Mouse (Mus musculus) duodenum, adult 2 months (tissue): ENCODE data around the gene Wnk4. TPM values are rescaled to one million over a fixed set of nuclear protein-coding genes. Genes with fewer than 3 reads are reported as not detected.

Experiments used
- polyA plus RNA-seq: library from polyadenylated mRNA; depleted of rRNA; stranded (reverse); fragments of >200 nt; gene quantifications from 2 replicates; pipeline ENCODE4 v1.2.3, GENCODE M21; 2012; ENCODE audit warnings: low replicate concordance; rRNA removed

The Wnk4 gene
- 5.5 and 6.8 TPM in 2 replicates for polyA plus RNA-seq

GRCm38 (mm10) chr11:101259948-101260825 lies at the start of gene Wnk4:
Gene Wnk4 (plus strand): TSS chr11:101260567.

DNA sequence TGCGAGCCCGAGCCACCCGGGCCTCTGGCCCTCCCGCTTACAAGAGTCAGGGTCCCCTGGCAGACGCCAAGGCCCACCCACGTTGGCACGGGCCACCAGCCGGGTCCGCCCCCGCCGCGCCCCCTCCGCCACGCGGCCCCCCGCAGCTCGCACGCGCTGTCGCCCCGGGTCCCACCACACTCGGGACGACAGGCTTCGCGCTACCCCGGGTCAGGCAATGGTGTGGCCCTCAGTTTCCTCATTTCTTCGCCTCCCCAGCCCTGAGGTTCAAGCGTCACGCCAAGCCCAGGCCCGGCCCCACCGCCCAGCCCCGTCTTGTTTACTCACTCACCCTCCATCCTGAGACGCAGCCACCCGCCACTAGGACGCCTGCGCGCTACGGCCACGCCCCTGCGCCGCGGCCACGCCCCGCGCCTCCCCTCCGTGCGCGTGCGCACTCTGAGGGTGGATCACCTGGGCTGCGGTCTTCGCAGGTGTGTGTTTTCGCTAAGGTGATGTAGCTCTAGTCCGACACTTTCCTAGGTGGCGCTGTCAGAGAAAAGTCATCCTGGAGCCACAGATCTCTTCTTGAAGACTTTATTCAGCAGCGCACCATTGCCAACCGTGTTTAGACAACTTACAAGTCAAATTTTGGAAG lies 34.2 kb upstream of the Wnk4 start, which contains the start of gene Ezh1:
Gene Ezh1 (minus strand): TSS at position 399 of the 637 bp plus-strand sequence.

GRCm38 (mm10) chr11:101245855-101246701 lies 14.3 kb upstream of the Wnk4 start, which contains the start of gene Ramp2:
Gene Ramp2 (plus strand): TSS chr11:101246028.

GRCm38 (mm10) chr11:101253613-101254389 lies 6.6 kb upstream of the Wnk4 start, which contains the start of gene Vps25:
Gene Vps25 (plus strand): TSS chr11:101253707.

DNA sequence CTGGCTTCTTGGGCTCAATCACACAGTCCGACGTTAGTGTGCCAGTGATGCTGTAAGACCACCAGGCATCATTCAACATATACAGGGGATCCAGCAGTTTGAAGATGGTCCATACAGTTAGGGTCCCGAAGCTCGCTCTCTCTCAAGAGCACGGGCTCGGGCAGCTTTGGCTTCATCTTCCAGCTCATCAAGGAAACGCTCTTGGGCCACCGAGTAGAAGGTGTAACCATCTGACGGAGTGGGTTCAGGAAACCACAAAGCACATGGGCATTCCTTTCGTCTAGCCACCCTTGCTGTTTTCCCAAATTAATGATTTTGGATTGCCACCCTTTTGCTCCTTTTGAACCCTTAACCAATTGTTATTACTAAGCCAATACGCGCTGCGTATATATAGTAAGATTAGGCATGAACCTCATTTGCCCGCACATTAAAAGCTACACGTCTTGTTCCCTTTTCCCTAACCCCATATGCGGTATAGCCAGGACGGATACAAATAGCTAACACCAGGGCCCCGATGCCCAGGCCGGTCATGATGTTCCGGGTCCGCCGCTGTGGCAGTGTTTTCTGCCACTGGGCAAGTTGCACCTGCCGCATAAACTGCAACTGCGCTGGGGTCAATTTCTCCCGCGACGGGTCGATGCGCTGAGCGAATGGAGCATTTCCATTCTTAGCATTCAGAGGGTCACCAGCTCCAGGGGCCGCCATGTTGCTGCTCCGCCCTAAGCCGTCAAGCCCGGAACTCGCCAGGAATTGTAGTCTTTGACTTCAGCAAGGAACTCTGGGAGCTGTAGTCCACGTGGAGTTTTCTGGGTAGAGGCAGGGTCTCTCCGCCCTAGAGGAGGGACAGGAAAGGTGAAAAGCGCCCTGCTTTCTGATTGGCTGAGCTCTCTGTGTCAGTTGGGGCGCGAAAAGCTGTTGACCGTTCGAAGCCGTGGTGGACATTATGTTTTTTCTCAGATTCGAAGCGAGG lies 18.1 kb downstream of the Wnk4 start, which contains the start of the genes Cntd1 and Coa3:
Gene Cntd1 (plus strand): TSS at position 790 of the 970 bp plus-strand sequence.
Gene Coa3 (minus strand): TSS at position 892 of the 970 bp plus-strand sequence.

DNA sequence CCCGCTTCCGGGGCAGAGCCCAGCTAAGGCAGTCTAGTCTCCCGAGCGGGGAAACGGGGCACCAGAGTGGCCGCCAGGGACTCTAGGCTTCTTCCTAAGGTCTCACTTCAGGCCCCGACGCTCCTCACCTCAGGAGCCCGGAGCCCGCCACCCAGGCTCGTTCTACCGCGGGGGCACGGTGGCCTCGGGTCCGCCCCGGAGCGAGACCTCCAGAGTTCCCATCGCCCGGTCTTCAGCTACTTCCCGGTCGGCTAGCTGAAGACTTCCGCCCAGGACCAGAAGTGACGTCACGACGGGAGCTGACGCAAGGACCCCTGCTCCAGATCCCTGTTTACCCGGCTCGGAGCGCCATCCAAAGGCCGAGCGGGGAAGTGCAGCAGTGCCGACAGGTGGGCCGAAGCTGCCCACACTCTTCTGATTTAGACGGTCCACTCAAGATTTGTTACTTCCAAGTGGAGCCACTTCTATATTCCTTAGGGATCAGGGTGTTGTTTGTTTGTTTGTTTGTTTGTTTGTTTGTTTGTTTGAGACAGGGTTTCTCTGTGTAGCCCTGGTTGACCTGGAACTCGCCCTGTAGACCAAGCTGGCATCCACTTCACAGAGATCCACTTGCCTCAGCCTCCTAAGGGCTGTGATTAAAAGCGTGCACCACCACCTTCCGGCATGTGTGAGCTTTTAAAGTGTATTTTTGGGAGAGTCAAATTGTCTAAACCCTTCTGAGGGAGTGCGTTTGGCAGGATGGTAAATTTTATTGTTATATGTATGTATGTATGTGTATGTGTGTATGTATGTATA lies 41.8 kb downstream of the Wnk4 start, which contains the start of gene Becn1:
Gene Becn1 (minus strand): TSS at position 283 of the 795 bp plus-strand sequence.

DNA sequence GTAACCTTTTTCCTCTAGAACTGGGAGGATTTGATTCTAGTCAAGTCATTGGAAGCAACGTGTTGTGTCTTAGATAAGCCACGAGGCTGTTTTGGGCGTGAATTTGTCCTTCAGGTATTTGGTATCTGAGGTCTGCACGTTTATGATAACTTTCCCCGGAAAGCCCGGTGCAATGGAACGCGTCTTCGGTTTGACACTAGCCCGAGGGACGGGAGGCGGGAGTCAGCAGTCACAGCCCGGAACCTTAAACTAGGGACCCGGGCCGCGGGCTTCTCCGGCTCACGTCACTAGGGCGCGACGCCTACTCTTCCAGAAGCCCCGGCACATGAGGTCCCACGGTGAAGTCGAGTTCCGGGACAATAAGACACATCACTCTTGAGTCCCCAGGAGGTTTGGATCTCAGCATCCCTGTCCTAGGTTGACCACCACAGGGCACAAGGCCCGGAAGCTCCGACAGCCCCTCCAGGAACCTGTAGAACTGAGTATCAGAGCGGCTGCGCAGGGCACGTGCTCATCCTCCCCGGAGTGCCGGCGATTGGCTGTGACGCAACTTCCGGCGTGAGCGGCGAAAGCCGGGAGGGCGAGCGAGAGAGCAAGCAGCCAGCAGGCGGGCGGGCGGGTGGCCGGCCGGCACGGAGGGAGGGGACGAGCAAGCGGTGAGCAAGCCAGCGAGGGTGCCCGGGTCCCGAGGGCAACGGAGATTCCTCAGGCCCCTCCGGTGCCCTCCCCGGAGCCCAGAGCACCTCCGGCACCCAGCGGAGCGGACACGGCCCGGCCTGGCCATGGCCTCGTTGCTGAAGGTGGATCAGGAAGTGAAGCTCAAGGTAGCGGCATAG lies 55.5 kb downstream of the Wnk4 start, which contains the start of gene Psme3:
Gene Psme3 (plus strand): TSS at position 549 of the 836 bp plus-strand sequence.

DNA sequence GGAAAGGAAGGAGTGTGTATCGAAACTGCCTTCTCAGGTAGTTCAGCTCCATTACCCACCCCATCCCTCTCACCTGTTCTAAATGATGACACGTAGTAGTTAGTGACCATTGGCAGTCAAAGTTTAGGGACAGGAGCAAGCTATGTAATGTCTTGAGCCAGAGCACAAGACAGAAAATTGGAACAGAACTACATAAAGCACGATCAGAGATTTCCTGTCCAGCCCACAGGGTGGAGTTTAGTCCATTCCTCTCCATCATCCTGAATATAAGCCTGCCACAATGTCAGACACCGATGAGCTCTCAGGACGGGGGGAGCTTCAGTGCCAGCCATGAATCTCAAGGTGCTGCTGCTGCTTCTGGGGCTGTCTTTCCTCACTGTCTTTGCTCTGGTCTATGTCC lies 64.4 kb downstream of the Wnk4 start, which contains the start of gene Aoc2:
Gene Aoc2 (plus strand): TSS at position 301 of the 400 bp plus-strand sequence.

Other genes starting within 250 kb of the Wnk4 start
- 18.0 and 24.9 TPM in 2 replicates for gene Naglu, start 190.6 kb upstream of the Wnk4 start, polyA plus RNA-seq
- 0.22 TPM in 1 of 2 replicates, not detected in the other for gene Hsd17b1, start 182.2 kb upstream of the Wnk4 start, polyA plus RNA-seq
- 52.0 and 53.1 TPM in 2 replicates for gene Coasy, start 178.0 kb upstream of the Wnk4 start, polyA plus RNA-seq
- 55.4 and 114 TPM in 2 replicates for gene Mlx, start 173.3 kb upstream of the Wnk4 start, polyA plus RNA-seq
- gene Psmc3ip, start 165.1 kb upstream of the Wnk4 start, polyA plus RNA-seq: 0.21 and 0.25 TPM in 2 replicates
- gene Retreg3, start 140.7 kb upstream of the Wnk4 start, polyA plus RNA-seq: 34.1 and 45.4 TPM in 2 replicates
- gene Tubg1, start 140.6 kb upstream of the Wnk4 start, polyA plus RNA-seq: 12.9 and 14.6 TPM in 2 replicates
- 1.4 and 1.8 TPM in 2 replicates for gene Tubg2, start 104.7 kb upstream of the Wnk4 start, polyA plus RNA-seq
- gene Cntnap1, start 90.0 kb upstream of the Wnk4 start, polyA plus RNA-seq: 2.5 and 3.7 TPM in 2 replicates
- 49.1 and 101 TPM in 2 replicates for gene Plekhh3, start 89.2 kb upstream of the Wnk4 start, polyA plus RNA-seq
- gene Ccr10, start 85.1 kb upstream of the Wnk4 start, polyA plus RNA-seq: 17.2 and 32.6 TPM in 2 replicates
- gene Ezh1, start 34.1 kb upstream of the Wnk4 start, polyA plus RNA-seq: 16.0 and 18.3 TPM in 2 replicates
- 30.1 and 31.9 TPM in 2 replicates for gene Ramp2, start 14.5 kb upstream of the Wnk4 start, polyA plus RNA-seq
- gene Vps25, start 6.9 kb upstream of the Wnk4 start, polyA plus RNA-seq: 87.6 and 146 TPM in 2 replicates
- gene Cntd1, start 18.4 kb downstream of the Wnk4 start, polyA plus RNA-seq: 0.22 and 0.28 TPM in 2 replicates
- 579 and 638 TPM in 2 replicates for gene Coa3, start 18.5 kb downstream of the Wnk4 start, polyA plus RNA-seq
- gene Becn1, start 41.7 kb downstream of the Wnk4 start, polyA plus RNA-seq: 87.7 and 128 TPM in 2 replicates
- 22.3 and 29.3 TPM in 2 replicates for gene Psme3, start 55.6 kb downstream of the Wnk4 start, polyA plus RNA-seq
- gene Aoc2, start 64.5 kb downstream of the Wnk4 start, polyA plus RNA-seq: 5.0 TPM in 2 replicates
- gene Aoc3, start 70.0 kb downstream of the Wnk4 start, polyA plus RNA-seq: 5.4 and 11.8 TPM in 2 replicates
- 9.9 and 11.1 TPM in 2 replicates for gene G6pc, start 107.0 kb downstream of the Wnk4 start, polyA plus RNA-seq
- gene Aarsd1, start 157.0 kb downstream of the Wnk4 start, polyA plus RNA-seq: 13.6 TPM in 2 replicates
- 0.11 TPM in 1 of 2 replicates, not detected in the other for gene Gm27029, start 164.2 kb downstream of the Wnk4 start, polyA plus RNA-seq
- 18.1 and 22.8 TPM in 2 replicates for gene Rundc1, start 164.5 kb downstream of the Wnk4 start, polyA plus RNA-seq
- 0.34 and 2.0 TPM in 2 replicates for gene Ptges3l, start 164.8 kb downstream of the Wnk4 start, polyA plus RNA-seq
- gene Rpl27, start 181.7 kb downstream of the Wnk4 start, polyA plus RNA-seq: 134 and 144 TPM in 2 replicates
- 61.7 and 136 TPM in 2 replicates for gene Ifi35, start 187.8 kb downstream of the Wnk4 start, polyA plus RNA-seq
- gene Rnd2, start 204.4 kb downstream of the Wnk4 start, polyA plus RNA-seq: 23.1 and 34.7 TPM in 2 replicates
- 170 and 324 TPM in 2 replicates for gene Vat1, start 205.7 kb downstream of the Wnk4 start, polyA plus RNA-seq